Mouse (Mus musculus) heart, adult 11 months (tissue): ENCODE measurements around the gene Cep350.
"Not testable (repeated sequence)": the region's sequence is repeated elsewhere in the genome, so short reads cannot be mapped to it uniquely, and the experiment has no call there.

Experiments
- DNase-seq: peaks from one replicate; pipeline ENCODE4 v3.0.0; 2022

The Cep350 gene

GRCm38 (mm10) chr1:155882646-155883231 is 90.3 kb downstream of the Cep350 start:
- not testable (repeated sequence) for DNase-seq

GRCm38 (mm10) chr1:155879596-155879995 is 93.5 kb downstream of the Cep350 start:
- no peak for DNase-seq

- DNase-seq, result peak; percentile 74
These were observed 110.1 kb downstream of the Cep350 start for GRCm38 (mm10) chr1:155862967-155863366.

- DNase-seq, result peak; percentile 81
These were observed 117.9 kb downstream of the Cep350 start for GRCm38 (mm10) chr1:155854926-155855702.

GRCm38 (mm10) chr1:155853009-155853408 is 120.0 kb downstream of the Cep350 start:
- peak; percentile 66 for DNase-seq

- DNase-seq, result peak; percentile 55
These were observed 128.8 kb downstream of the Cep350 start for GRCm38 (mm10) chr1:155844235-155844634.

GRCm38 (mm10) chr1:155843538-155843937 is 129.5 kb downstream of the Cep350 start:
- DNase-seq, result peak; percentile 70

- DNase-seq, result no peak
These were observed 137.4 kb downstream of the Cep350 start for GRCm38 (mm10) chr1:155835667-155836066.

- no peak for DNase-seq
These were observed 139.4 kb downstream of the Cep350 start for GRCm38 (mm10) chr1:155833610-155834009.

GRCm38 (mm10) chr1:155831958-155832357 is 141.1 kb downstream of the Cep350 start:
- peak; percentile 82 for DNase-seq

GRCm38 (mm10) chr1:155830861-155831260 is 142.2 kb downstream of the Cep350 start:
- peak; percentile 19 for DNase-seq

- no peak for DNase-seq
These were observed 145.3 kb downstream of the Cep350 start for GRCm38 (mm10) chr1:155827703-155828295.

- no peak for DNase-seq
These were observed 146.2 kb downstream of the Cep350 start for GRCm38 (mm10) chr1:155826803-155827395.

- no peak for DNase-seq
These were observed 146.9 kb downstream of the Cep350 start for GRCm38 (mm10) chr1:155825940-155826716.

GRCm38 (mm10) chr1:155820646-155821045 is 152.4 kb downstream of the Cep350 start:
- no peak for DNase-seq

GRCm38 (mm10) chr1:155816167-155816566 is 156.9 kb downstream of the Cep350 start:
- no peak for DNase-seq

- DNase-seq, result peak; percentile 99
These were observed 160.2 kb downstream of the Cep350 start, which contains the start of gene Qsox1 for GRCm38 (mm10) chr1:155812581-155813499. Qsox1 (minus strand) TSS chr1:155812889.

GRCm38 (mm10) chr1:155811995-155812580 is 161.0 kb downstream of the Cep350 start:
- DNase-seq, result peak; percentile 91

GRCm38 (mm10) chr1:155810616-155811015 is 162.4 kb downstream of the Cep350 start:
- peak; percentile 93 for DNase-seq

- DNase-seq, result peak; percentile 96
These were observed 163.2 kb downstream of the Cep350 start for GRCm38 (mm10) chr1:155809706-155810442.
